Mouse (Mus musculus) cortical plate, adult 2 months (tissue): ENCODE results near the gene Ccdc33.

ENCODE experiments used
- CTCF ChIP-seq: fragments of 200-500 bp; IDR thresholded peaks from 2 replicates; pipeline ENCODE4 v1.5.1; 2011; ENCODE audit warnings: mild to moderate bottlenecking, control low read depth, low read length; ENCODE audit not compliant: insufficient read depth; ENCODE audit errors: extremely low read depth
- POLR2A ChIP-seq: fragments of 200-500 bp; IDR thresholded peaks from 2 replicates; pipeline ENCODE4 v1.6.1; 2011; ENCODE audit warnings: mild to moderate bottlenecking, low read length, control low read depth; ENCODE audit not compliant: insufficient read depth; ENCODE audit errors: extremely low read depth

GRCm38 (mm10) chr9:58111431-58111830 lies 7.2 kb downstream of the Ccdc33 start:
- TF ChIP-seq CTCF (no peak), POLR2A (no peak)
